Mouse (Mus musculus) neural tube, embryonic 12.5 days (tissue): ENCODE results near the gene Dusp15. TPM values are rescaled to one million over a fixed set of nuclear protein-coding genes. Genes with fewer than 3 reads are reported as not detected.
A peak's percentile ranks its signal among the peaks of the same experiment; 100 is the strongest.

Experiments used
- ATAC-seq: fragments of 200-750 bp; cut with Nextera tagmentation; 2 replicates; pipeline ENCODE4 v1.8.0; 2017; ENCODE audit warnings: low read depth, mild to moderate bottlenecking, moderate TSS enrichment, moderate library complexity; ENCODE audit not compliant: low FRiP score
- H3K27ac ChIP-seq: fragments of 300-500 bp; sonication (generic); 2 replicates; pipeline ENCODE4 v1.5.1; 2016
- H3K27me3 ChIP-seq: fragments of 300-500 bp; sonication (generic); replicated peaks from 2 replicates; pipeline ENCODE4 v1.6.1; 2016; ENCODE audit warnings: mild to moderate bottlenecking
- H3K36me3 ChIP-seq: fragments of 300-500 bp; sonication (generic); 2 replicates; pipeline ENCODE4 v1.6.1; 2016; ENCODE audit warnings: mild to moderate bottlenecking
- H3K4me1 ChIP-seq: fragments of 300-500 bp; sonication (generic); 2 replicates; pipeline ENCODE4 v1.6.1; 2016
- H3K4me2 ChIP-seq: fragments of 300-500 bp; sonication (generic); replicated peaks from 2 replicates; pipeline ENCODE4 v1.6.1; 2016; ENCODE audit warnings: mild to moderate bottlenecking
- H3K4me3 ChIP-seq: fragments of 300-500 bp; sonication (generic); 2 replicates; pipeline ENCODE4 v1.5.1; 2016
- H3K9ac ChIP-seq: fragments of 300-500 bp; sonication (generic); 2 replicates; pipeline ENCODE4 v1.6.1; 2016; ENCODE audit warnings: mild to moderate bottlenecking
- H3K9me3 ChIP-seq: fragments of 300-500 bp; sonication (generic); 2 replicates; pipeline ENCODE4 v1.6.1; 2016; ENCODE audit warnings: mild to moderate bottlenecking
- WGBS: fragments of 180-500 bp; shearing (Covaris S2); methylation state at CpG from one replicate; pipeline ENCODE4 v1.1.7; 2016; 5-methylcytosine and 5-hydroxymethylcytosine counted together
- polyA plus RNA-seq: library from polyadenylated mRNA; unstranded; fragments of >200 nt; fragmentation: Nextera tagmentation; extraction: Ambion mirVana; gene quantifications from 2 replicates; pipeline ENCODE4 v1.2.1, GENCODE M21; 2016

Dusp15 gene
- polyA plus RNA-seq, 1 experiment from 2014 or later, result 4.9 TPM

- WGBS, result 59% methylated on average over 14 of the region's 14 CpGs
- no peak overlapping the region for H3K4me2 ChIP-seq
Observed at GRCm38 (mm10) chr2:152928219-152928987, 23.1 kb downstream of the Dusp15 start.

GRCm38 (mm10) chr2:152927371-152927770 is 24.1 kb downstream of the Dusp15 start:
- Histone ChIP-seq H3K9ac (no peak overlapping the region), H3K27ac (no peak overlapping the region), H3K4me1 (peaks cover 14% of the 10 kb centered on the region), H3K27me3 (no peaks in the 10 kb centered on the region), H3K4me2 (no peak overlapping the region), H3K4me3 (no peak overlapping the region), H3K9me3 (no peaks in the 10 kb centered on the region), H3K36me3 (no peaks in the 10 kb centered on the region)
- no peak for ATAC-seq
- 59% methylated on average over 5 of the region's 5 CpGs for WGBS

More at GRCm38 (mm10) chr2:152928219-152928987, 23.1 kb downstream of the Dusp15 start:
- H3K4me3 ChIP-seq, result no peak overlapping the region
- no peaks in the 10 kb centered on the region for H3K9me3 ChIP-seq
- peaks cover 12% of the 10 kb centered on the region for H3K4me1 ChIP-seq
- H3K27me3 ChIP-seq, result no peaks in the 10 kb centered on the region
- ATAC-seq, result no peak
- H3K9ac ChIP-seq, result no peak overlapping the region
- H3K36me3 ChIP-seq, result no peaks in the 10 kb centered on the region
- no peak overlapping the region for H3K27ac ChIP-seq

DNA sequence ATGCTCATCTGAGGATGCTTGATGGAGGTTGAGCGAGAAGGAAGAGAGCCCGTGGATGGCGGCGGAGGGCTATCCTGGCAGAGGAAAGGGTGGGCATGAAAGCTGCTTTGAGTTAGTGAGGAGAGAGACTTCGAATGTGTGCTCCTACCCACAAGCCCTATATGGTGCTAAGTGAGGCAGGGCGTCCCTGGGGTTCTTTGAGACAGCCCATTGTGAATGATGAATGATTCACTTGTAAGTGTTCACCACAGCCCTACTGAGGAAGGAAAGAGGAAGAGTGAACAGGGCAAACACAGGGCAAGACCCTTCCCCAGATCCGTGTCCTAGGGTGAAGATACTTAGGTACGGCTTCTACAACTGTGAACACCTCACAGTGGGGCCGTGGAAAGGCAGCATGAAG is 24.6 kb downstream of the Dusp15 start:
- WGBS, result 71% methylated on average over 9 of the region's 9 CpGs
- peaks cover 18% of the 10 kb centered on the region for H3K4me1 ChIP-seq
- no peak overlapping the region for H3K4me3 ChIP-seq
- no peak overlapping the region for H3K9ac ChIP-seq
- H3K27ac ChIP-seq, result no peak overlapping the region
- no peaks in the 10 kb centered on the region for H3K9me3 ChIP-seq
- no peaks in the 10 kb centered on the region for H3K27me3 ChIP-seq
- no peaks in the 10 kb centered on the region for H3K36me3 ChIP-seq
- H3K4me2 ChIP-seq, result no peak overlapping the region
- ATAC-seq, result no peak

GRCm38 (mm10) chr2:152925189-152925872 is 26.2 kb downstream of the Dusp15 start:
- no peak overlapping the region for H3K9ac ChIP-seq
- H3K4me1 ChIP-seq, result peaks cover 16% of the 10 kb centered on the region
- WGBS, result 68% methylated on average over 11 of the region's 11 CpGs
- H3K36me3 ChIP-seq, result no peaks in the 10 kb centered on the region
- ATAC-seq, result no peak
- no peak overlapping the region for H3K4me2 ChIP-seq
- H3K27me3 ChIP-seq, result no peaks in the 10 kb centered on the region
- H3K4me3 ChIP-seq, result no peak overlapping the region
- no peaks in the 10 kb centered on the region for H3K9me3 ChIP-seq
- no peak overlapping the region for H3K27ac ChIP-seq

- no peak overlapping the region for H3K4me3 ChIP-seq
Observed at GRCm38 (mm10) chr2:152924543-152924942, 27.0 kb downstream of the Dusp15 start.

DNA sequence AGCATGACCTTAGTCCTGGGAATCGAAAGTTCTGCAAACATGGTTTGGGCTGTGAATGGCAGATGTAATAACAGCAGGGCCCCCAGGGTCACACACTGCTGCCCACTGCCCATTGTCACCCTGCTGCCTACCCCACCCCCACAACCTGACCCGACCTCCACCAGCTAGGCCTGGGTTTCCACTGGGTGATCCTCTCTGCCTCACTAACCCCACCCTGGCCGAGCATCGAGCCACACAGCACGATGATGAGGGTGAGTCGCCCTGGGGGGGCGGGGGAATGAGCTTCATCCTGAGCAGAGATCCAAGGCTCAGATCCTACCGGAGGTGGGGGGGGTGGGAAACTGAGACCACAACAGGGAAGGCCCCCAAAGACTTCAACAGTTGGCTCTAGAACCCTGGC is 27.4 kb downstream of the Dusp15 start:
- Histone ChIP-seq H3K9ac (no peak overlapping the region), H3K27me3 (no peaks in the 10 kb centered on the region), H3K4me3 (no peak overlapping the region), H3K4me2 (no peak overlapping the region), H3K4me1 (peaks cover 11% of the 10 kb centered on the region; the same call in 1 of the 2 replicates), H3K9me3 (no peaks in the 10 kb centered on the region), H3K36me3 (no peaks in the 10 kb centered on the region), H3K27ac (no peak overlapping the region)
- WGBS, result 73% methylated on average over 8 of the region's 8 CpGs
- no peak for ATAC-seq

More at GRCm38 (mm10) chr2:152924543-152924942, 27.0 kb downstream of the Dusp15 start:
- peaks cover 11% of the 10 kb centered on the region; the same call in 1 of the 2 replicates for H3K4me1 ChIP-seq
- H3K27me3 ChIP-seq, result no peaks in the 10 kb centered on the region
- no peak for ATAC-seq
- H3K9ac ChIP-seq, result no peak overlapping the region
- no peaks in the 10 kb centered on the region for H3K36me3 ChIP-seq
- H3K4me2 ChIP-seq, result no peak overlapping the region
- H3K9me3 ChIP-seq, result no peaks in the 10 kb centered on the region
- no peak overlapping the region for H3K27ac ChIP-seq
- WGBS, result 85% methylated on average over 5 of the region's 5 CpGs

DNA sequence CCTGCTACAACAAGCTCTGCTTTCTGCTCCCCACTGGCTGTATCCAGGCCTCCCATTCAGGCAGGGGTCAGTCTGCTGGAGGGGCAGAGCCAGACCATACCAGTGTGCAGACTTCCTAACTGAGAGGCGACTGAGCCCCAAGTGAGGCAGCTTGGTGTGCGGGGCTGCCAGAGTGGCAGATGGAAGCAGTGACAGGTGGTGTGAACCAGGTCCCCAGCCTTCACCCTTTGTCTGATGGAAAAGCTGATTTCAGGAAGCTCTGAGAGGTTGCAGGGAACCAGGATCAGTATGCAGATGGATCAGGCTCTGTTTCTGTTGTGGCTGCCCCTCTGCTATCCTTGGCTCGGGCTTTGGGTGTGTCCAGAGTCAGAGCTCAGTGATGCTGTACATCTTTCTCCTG is 27.9 kb downstream of the Dusp15 start:
- Histone ChIP-seq H3K36me3 (no peaks in the 10 kb centered on the region), H3K27ac (no peak overlapping the region), H3K27me3 (no peaks in the 10 kb centered on the region), H3K9me3 (no peaks in the 10 kb centered on the region), H3K4me1 (peaks cover 11% of the 10 kb centered on the region; the same call in 1 of the 2 replicates), H3K4me3 (no peak overlapping the region), H3K4me2 (no peak overlapping the region), H3K9ac (no peak overlapping the region)
- WGBS, result 72% methylated on average over 3 of the region's 3 CpGs
- ATAC-seq, result no peak

- Histone ChIP-seq H3K27me3 (no peaks in the 10 kb centered on the region), H3K27ac (no peak overlapping the region), H3K9ac (no peak overlapping the region), H3K36me3 (no peaks in the 10 kb centered on the region), H3K4me2 (no peak overlapping the region), H3K4me1 (peaks cover 11% of the 10 kb centered on the region; the same call in 1 of the 2 replicates), H3K9me3 (no peaks in the 10 kb centered on the region), H3K4me3 (no peak overlapping the region)
- 28% methylated on average over 7 of the region's 7 CpGs for WGBS
- no peak for ATAC-seq
Observed at GRCm38 (mm10) chr2:152922376-152922775, 29.1 kb downstream of the Dusp15 start.

- no peaks in the 10 kb centered on the region for H3K9me3 ChIP-seq
- 0 out of 2 replicates have a peak, but pooled peaks cover 8% of the 10 kb centered on the region for H3K4me1 ChIP-seq
- no peak overlapping the region for H3K4me3 ChIP-seq
- H3K27me3 ChIP-seq, result peaks cover 16% of the 10 kb centered on the region
- H3K4me2 ChIP-seq, result no peak overlapping the region
- no peak for ATAC-seq
- H3K27ac ChIP-seq, result no peak overlapping the region
- no peaks in the 10 kb centered on the region for H3K36me3 ChIP-seq
- H3K9ac ChIP-seq, result no peak overlapping the region
- 56% methylated on average over 9 of the region's 9 CpGs for WGBS
Observed at GRCm38 (mm10) chr2:152917671-152918070, 33.8 kb downstream of the Dusp15 start.

GRCm38 (mm10) chr2:152916111-152916510 is 35.4 kb downstream of the Dusp15 start:
- Histone ChIP-seq H3K27me3 (peaks cover 31% of the 10 kb centered on the region), H3K9ac (no peak overlapping the region)
- WGBS, result 55% methylated on average over 5 of the region's 5 CpGs

DNA sequence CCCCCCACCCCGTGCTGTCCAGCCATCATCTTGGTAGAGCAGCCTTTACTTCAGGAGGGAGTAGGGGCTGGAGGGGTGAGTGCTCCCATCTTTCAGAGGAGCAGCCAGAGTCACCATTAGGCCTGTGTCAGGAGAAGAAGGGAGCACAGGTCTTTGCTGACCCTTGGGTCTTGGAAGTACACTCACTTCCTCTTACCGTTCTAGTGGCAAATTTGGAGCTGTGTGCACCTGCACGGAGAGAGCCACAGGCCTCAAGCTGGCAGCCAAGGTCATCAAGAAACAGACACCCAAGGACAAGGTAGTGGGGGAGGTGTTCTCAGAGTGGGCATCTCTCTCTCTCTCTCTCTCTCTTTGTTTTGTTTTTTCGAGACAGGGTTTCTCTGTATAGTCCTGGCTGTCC is 36.0 kb downstream of the Dusp15 start:
- 67% methylated on average over 4 of the region's 4 CpGs for WGBS
- Histone ChIP-seq H3K36me3 (no peaks in the 10 kb centered on the region), H3K9ac (no peak overlapping the region), H3K27me3 (peaks cover 38% of the 10 kb centered on the region), H3K4me3 (no peak overlapping the region), H3K4me1 (0 out of 2 replicates have a peak, but pooled peaks cover 2% of the 10 kb centered on the region), H3K9me3 (no peaks in the 10 kb centered on the region), H3K4me2 (no peak overlapping the region), H3K27ac (no peak overlapping the region)
- ATAC-seq, result no peak

More at GRCm38 (mm10) chr2:152916111-152916510, 35.4 kb downstream of the Dusp15 start:
- no peaks in the 10 kb centered on the region for H3K36me3 ChIP-seq
- H3K4me2 ChIP-seq, result no peak overlapping the region
- ATAC-seq, result no peak
- H3K4me1 ChIP-seq, result 0 out of 2 replicates have a peak, but pooled peaks cover 2% of the 10 kb centered on the region
- no peak overlapping the region for H3K4me3 ChIP-seq
- no peak overlapping the region for H3K27ac ChIP-seq
- no peaks in the 10 kb centered on the region for H3K9me3 ChIP-seq

- peak overlapping the region; percentile 54 for H3K4me2 ChIP-seq
- no peak overlapping the region for H3K27ac ChIP-seq
- 0 out of 2 replicates have a peak overlapping the region, but pooled peaks have one; percentile 33 for H3K9ac ChIP-seq
- peak; percentile 75 for ATAC-seq
- 3% methylated on average over 18 of the region's 18 CpGs for WGBS
- H3K4me1 ChIP-seq, result 0 out of 2 replicates have a peak, but pooled peaks cover 2% of the 10 kb centered on the region
- H3K9me3 ChIP-seq, result no peaks in the 10 kb centered on the region
- no peaks in the 10 kb centered on the region for H3K36me3 ChIP-seq
- H3K4me3 ChIP-seq, result no peak overlapping the region
- H3K27me3 ChIP-seq, result peaks cover 38% of the 10 kb centered on the region
Observed at GRCm38 (mm10) chr2:152914310-152915120, 37.0 kb downstream of the Dusp15 start.
